Mouse (Mus musculus): Measurements from ENCODE around the gene Rapgef3. TPM values are rescaled to one million over a fixed set of nuclear protein-coding genes. Genes with fewer than 3 reads are reported as not detected.

Rapgef3 gene
- polyA plus RNA-seq, 1 experiment from 2014 or later: 7.8 TPM

- 69% methylated on average over 15 of the region's 15 CpGs for WGBS
- no peaks in the 10 kb centered on the region for H3K9me3 ChIP-seq
- ATAC-seq: no peak
- no peak overlapping the region for H3K4me2 ChIP-seq (replicated peaks)
- H3K36me3 ChIP-seq: no peaks in the 10 kb centered on the region
- H3K4me3 ChIP-seq (replicated peaks): no peak overlapping the region
- H3K27me3 ChIP-seq (replicated peaks): no peaks in the 10 kb centered on the region
- no peaks in the 10 kb centered on the region for H3K4me1 ChIP-seq (replicated peaks)
- H3K27ac ChIP-seq: no peak overlapping the region
- no peak overlapping the region for H3K9ac ChIP-seq
Measured at GRCm38 (mm10) chr15:97721008-97721701, 46.6 kb downstream of the Rapgef3 start.

DNA sequence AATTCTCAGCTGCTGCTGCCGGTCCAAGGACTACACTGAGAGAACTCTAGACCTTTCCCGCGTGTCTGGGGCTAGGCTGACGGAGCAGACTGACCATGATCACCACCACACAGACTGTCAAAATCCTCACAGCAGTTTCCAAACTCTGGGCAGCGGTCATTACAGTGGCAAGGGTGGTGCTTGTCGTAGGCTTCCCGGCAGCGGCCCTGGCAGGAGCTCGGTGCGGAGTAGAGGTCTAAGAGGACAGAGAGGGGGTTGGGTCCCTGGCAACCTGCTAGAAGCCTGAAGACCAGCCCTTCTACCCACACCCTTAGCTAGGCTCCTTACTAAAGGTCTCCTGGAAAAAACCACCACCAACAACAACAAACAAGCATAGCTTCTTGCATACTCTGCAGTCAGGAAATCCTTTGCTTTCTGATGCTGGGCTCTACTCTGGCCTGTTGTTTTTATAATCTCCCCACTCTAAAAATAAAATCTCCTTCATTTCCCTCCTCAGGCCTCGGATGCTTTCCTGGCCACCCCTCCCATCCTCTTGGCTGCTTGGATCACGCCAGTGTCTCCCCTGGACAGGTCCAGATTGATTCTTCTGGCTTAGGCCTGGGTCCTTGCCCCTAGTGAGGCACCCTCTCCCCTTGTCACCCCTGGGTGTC lies 47.6 kb downstream of the Rapgef3 start:
- no peak overlapping the region for H3K4me2 ChIP-seq (replicated peaks)
- no peak overlapping the region for H3K4me3 ChIP-seq (replicated peaks)
- no peak for ATAC-seq
- H3K9ac ChIP-seq: no peak overlapping the region
- no peaks in the 10 kb centered on the region for H3K9me3 ChIP-seq
- no peak overlapping the region for H3K27ac ChIP-seq
- H3K4me1 ChIP-seq (replicated peaks): no peaks in the 10 kb centered on the region
- WGBS: 76% methylated on average over 12 of the region's 12 CpGs
- H3K36me3 ChIP-seq: no peaks in the 10 kb centered on the region
- H3K27me3 ChIP-seq (replicated peaks): no peaks in the 10 kb centered on the region

DNA sequence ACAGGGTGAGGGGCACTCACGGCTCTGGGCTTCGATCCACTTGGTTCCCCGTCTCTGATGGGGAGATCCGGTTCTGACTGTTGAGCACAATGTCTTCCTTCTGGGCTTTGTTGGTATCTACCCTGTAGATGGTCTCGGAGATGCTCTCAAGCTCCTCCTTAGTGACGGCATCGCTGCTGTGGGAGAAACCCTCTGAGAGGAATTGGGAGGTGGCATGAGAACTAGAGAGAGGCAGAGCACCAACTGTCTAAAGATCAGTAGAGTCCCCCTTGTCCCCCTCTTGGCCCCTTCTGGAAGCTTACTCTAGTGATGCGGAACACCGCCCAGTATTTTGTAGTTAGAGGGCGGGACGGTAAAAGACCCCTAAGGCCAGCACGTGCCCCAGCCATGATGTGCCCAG lies 48.3 kb downstream of the Rapgef3 start:
- no peak for ATAC-seq
- no peak overlapping the region for H3K27ac ChIP-seq
- H3K4me1 ChIP-seq (replicated peaks): no peaks in the 10 kb centered on the region
- 92% methylated on average over 12 of the region's 12 CpGs for WGBS
- no peak overlapping the region for H3K4me2 ChIP-seq (replicated peaks)
- H3K9me3 ChIP-seq: no peaks in the 10 kb centered on the region
- no peaks in the 10 kb centered on the region for H3K27me3 ChIP-seq (replicated peaks)
- no peaks in the 10 kb centered on the region for H3K36me3 ChIP-seq
- no peak overlapping the region for H3K4me3 ChIP-seq (replicated peaks)
- no peak overlapping the region for H3K9ac ChIP-seq

GRCm38 (mm10) chr15:97718535-97719155 lies 49.1 kb downstream of the Rapgef3 start:
- H3K27ac ChIP-seq: no peak overlapping the region
- no peak for ATAC-seq
- H3K9me3 ChIP-seq: no peaks in the 10 kb centered on the region
- no peak overlapping the region for H3K4me3 ChIP-seq (replicated peaks)
- WGBS: 83% methylated on average over 8 of the region's 8 CpGs
- H3K4me1 ChIP-seq (replicated peaks): no peaks in the 10 kb centered on the region
- no peaks in the 10 kb centered on the region for H3K27me3 ChIP-seq (replicated peaks)
- H3K4me2 ChIP-seq (replicated peaks): no peak overlapping the region
- H3K36me3 ChIP-seq: no peaks in the 10 kb centered on the region
- H3K9ac ChIP-seq: no peak overlapping the region

- no peaks in the 10 kb centered on the region for H3K9me3 ChIP-seq
- no peak overlapping the region for H3K4me3 ChIP-seq (replicated peaks)
- peak; percentile 41; the same call in 1 of the 2 replicates for ATAC-seq
- H3K4me2 ChIP-seq (replicated peaks): no peak overlapping the region
- no peak overlapping the region for H3K9ac ChIP-seq
- H3K27ac ChIP-seq: no peak overlapping the region
- 21% methylated on average over 12 of the region's 12 CpGs for WGBS
- no peaks in the 10 kb centered on the region for H3K4me1 ChIP-seq (replicated peaks)
- no peaks in the 10 kb centered on the region for H3K36me3 ChIP-seq
- H3K27me3 ChIP-seq (replicated peaks): no peaks in the 10 kb centered on the region
Measured at GRCm38 (mm10) chr15:97717861-97718534, 49.8 kb downstream of the Rapgef3 start.

DNA sequence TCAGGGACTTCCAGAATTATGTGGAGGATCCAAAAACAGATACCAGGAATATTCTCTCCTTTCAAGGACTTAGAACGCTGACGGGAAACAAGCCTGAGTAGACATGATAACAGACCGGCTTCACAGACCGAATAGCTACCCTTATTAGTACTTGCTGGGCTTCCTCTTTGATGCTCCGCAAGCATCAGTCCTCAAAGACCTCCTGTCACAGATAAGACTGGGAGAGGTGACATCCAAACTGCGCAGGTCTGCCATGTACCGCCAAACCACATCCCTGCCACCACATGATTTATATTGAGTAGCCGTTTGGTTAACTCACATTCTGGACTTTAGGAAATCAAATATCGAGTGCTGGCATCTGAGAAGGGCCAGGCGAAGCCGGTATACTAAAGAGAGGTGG lies 51.0 kb downstream of the Rapgef3 start:
- no peak overlapping the region for H3K27ac ChIP-seq
- H3K36me3 ChIP-seq: no peaks in the 10 kb centered on the region
- H3K4me2 ChIP-seq (replicated peaks): no peak overlapping the region
- no peaks in the 10 kb centered on the region for H3K9me3 ChIP-seq
- H3K4me3 ChIP-seq (replicated peaks): no peak overlapping the region
- H3K27me3 ChIP-seq (replicated peaks): no peaks in the 10 kb centered on the region
- H3K9ac ChIP-seq: no peak overlapping the region
- 85% methylated on average over 11 of the region's 11 CpGs for WGBS
- ATAC-seq: no peak
- H3K4me1 ChIP-seq (replicated peaks): no peaks in the 10 kb centered on the region

GRCm38 (mm10) chr15:97715734-97716133 lies 52.0 kb downstream of the Rapgef3 start:
- Histone ChIP-seq H3K27ac (no peak overlapping the region), H3K9ac (no peak overlapping the region), H3K4me2 (replicated peaks) (no peak overlapping the region), H3K36me3 (no peaks in the 10 kb centered on the region), H3K4me3 (replicated peaks) (no peak overlapping the region), H3K9me3 (no peaks in the 10 kb centered on the region), H3K27me3 (replicated peaks) (no peaks in the 10 kb centered on the region), H3K4me1 (replicated peaks) (no peaks in the 10 kb centered on the region)
- 89% methylated on average over 1 of the region's 1 CpGs for WGBS
- ATAC-seq: no peak

GRCm38 (mm10) chr15:97715083-97715482 lies 52.7 kb downstream of the Rapgef3 start:
- Histone ChIP-seq H3K4me2 (replicated peaks) (no peak overlapping the region), H3K9ac (no peak overlapping the region), H3K4me1 (replicated peaks) (no peaks in the 10 kb centered on the region), H3K9me3 (no peaks in the 10 kb centered on the region), H3K4me3 (replicated peaks) (no peak overlapping the region), H3K27ac (no peak overlapping the region), H3K27me3 (replicated peaks) (no peaks in the 10 kb centered on the region), H3K36me3 (no peaks in the 10 kb centered on the region)
- 88% methylated on average over 8 of the region's 8 CpGs for WGBS
- no peak for ATAC-seq

GRCm38 (mm10) chr15:97712546-97712945 lies 55.2 kb downstream of the Rapgef3 start:
- no peak overlapping the region for H3K27ac ChIP-seq
- 61% methylated on average over 6 of the region's 6 CpGs for WGBS
- no peaks in the 10 kb centered on the region for H3K36me3 ChIP-seq
- no peaks in the 10 kb centered on the region for H3K27me3 ChIP-seq (replicated peaks)
- no peak overlapping the region for H3K9ac ChIP-seq
- ATAC-seq: no peak
- H3K9me3 ChIP-seq: no peaks in the 10 kb centered on the region
- no peaks in the 10 kb centered on the region for H3K4me1 ChIP-seq (replicated peaks)
- no peak overlapping the region for H3K4me2 ChIP-seq (replicated peaks)
- H3K4me3 ChIP-seq (replicated peaks): no peak overlapping the region

DNA sequence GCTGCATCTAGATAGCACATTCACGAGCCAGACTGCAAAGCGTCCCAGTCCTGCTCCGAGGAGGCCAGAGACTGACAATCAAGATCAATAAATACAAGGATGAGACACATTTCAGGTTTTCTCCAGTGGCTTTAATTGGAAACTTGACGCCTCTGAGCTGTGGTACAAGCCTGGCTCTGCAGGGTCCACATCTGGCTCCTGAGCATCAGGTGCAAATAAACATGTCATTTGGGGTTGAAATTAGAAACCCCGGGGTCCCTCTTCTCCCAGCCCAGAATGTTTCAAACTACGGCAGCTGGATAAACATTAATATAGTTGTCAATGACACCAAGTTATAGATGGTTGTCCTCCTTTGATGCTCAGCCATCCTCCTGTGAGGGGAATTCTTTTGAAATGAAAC lies 56.9 kb downstream of the Rapgef3 start:
- WGBS: 64% methylated on average over 6 of the region's 6 CpGs

DNA sequence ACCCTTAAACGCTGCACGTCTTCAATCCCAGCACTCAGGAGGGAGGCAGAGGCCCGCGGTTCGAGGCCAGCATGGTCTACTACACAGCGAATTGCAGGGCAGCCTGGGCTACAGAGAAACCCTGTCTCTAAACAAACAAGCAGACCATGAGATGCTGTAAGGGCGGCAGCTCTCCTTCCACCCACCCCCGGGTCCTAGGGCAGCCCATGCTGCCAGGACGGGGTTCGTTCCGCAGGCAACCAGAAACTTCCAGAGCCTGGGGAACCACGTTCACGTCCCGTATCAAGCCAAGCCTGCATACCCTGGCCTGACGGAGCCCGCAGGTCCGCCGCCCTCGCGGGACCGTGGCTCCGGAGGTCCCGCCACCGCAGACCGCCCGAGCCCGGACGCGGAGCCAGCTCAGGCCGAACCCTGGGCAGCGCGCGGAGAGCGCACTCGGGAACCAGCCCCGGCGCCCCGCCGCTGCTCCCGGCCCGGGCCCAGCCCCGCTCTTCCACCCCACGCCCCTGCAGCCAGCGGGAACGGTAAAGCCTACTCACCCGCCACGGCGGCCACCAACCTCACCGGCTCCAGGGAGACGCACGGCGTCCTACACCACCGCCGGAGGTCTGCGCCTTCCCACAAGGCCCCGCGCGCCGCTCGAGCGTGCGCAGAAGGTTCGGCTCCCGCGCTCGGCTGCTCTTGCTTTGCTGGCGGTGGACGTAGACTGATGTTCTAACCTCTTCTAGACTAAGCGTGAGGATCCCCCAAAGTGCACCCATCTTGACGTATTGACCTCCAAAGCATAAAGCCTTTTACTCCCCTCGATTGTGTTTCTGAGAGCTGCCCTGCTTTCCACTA lies 62.3 kb downstream of the Rapgef3 start, which contains the start of gene Rpap3:
Gene Rpap3, minus strand, starts transcription at position 615 of the 840 bp plus-strand sequence.
- Histone ChIP-seq H3K4me2 (replicated peaks) (peak within 1 kb of the TSS; percentile 60), H3K27ac (peak within 1 kb of the TSS; percentile 54; the same call in 1 of the 2 replicates), H3K36me3 (peaks cover 7% of the 10 kb centered on the region), H3K4me3 (replicated peaks) (peak within 1 kb of the TSS; percentile 92), H3K4me1 (replicated peaks) (no peaks in the 10 kb centered on the region), H3K27me3 (replicated peaks) (no peaks in the 10 kb centered on the region), H3K9me3 (no peaks in the 10 kb centered on the region), H3K9ac (peak within 1 kb of the TSS; percentile 91)
- under 1% methylated on average over 71 of the region's 71 CpGs for WGBS
- ATAC-seq: peak; percentile 97

More for the DNA sequence above, 56.9 kb downstream of the Rapgef3 start:
- no peaks in the 10 kb centered on the region for H3K9me3 ChIP-seq
- no peak overlapping the region for H3K4me2 ChIP-seq (replicated peaks)
- H3K9ac ChIP-seq: no peak overlapping the region
- no peak overlapping the region for H3K4me3 ChIP-seq (replicated peaks)
- no peaks in the 10 kb centered on the region for H3K4me1 ChIP-seq (replicated peaks)
- no peaks in the 10 kb centered on the region for H3K36me3 ChIP-seq
- H3K27me3 ChIP-seq (replicated peaks): no peaks in the 10 kb centered on the region
- no peak overlapping the region for H3K27ac ChIP-seq
- no peak for ATAC-seq
